Mouse (Mus musculus) forebrain, postnatal 0 days (tissue): ENCODE data around the gene Hk1. TPM values are rescaled to one million over a fixed set of nuclear protein-coding genes. Genes with fewer than 3 reads are reported as not detected.

Source experiments
- ATAC-seq: fragments of 200-750 bp; cut with Nextera tagmentation; 2 replicates; pipeline ENCODE4 v1.8.0; 2017; ENCODE audit warnings: mild to moderate bottlenecking, moderate library complexity
- DNase-seq: peaks from one replicate; pipeline ENCODE4 v3.0.0-alpha.2; 2015
- H3K27ac ChIP-seq: fragments of 300-500 bp; sonication (generic); 2 replicates; pipeline ENCODE4 v1.5.1; 2014; ENCODE audit warnings: low read depth, mild to moderate bottlenecking, antibody characterized with exemption, low read length, moderate library complexity, mixed read lengths
- H3K27me3 ChIP-seq: fragments of 300-500 bp; sonication (generic); 2 replicates; pipeline ENCODE4 v1.6.1; 2014; ENCODE audit warnings: mild to moderate bottlenecking, low read length, mixed read lengths; ENCODE audit not compliant: insufficient read depth
- H3K36me3 ChIP-seq: fragments of 300-500 bp; sonication (generic); 2 replicates; pipeline ENCODE4 v1.6.1; 2014; ENCODE audit warnings: mild to moderate bottlenecking, moderate library complexity; ENCODE audit not compliant: insufficient read depth
- H3K4me1 ChIP-seq: fragments of 300-500 bp; sonication (generic); 2 replicates; pipeline ENCODE4 v1.6.1; 2014; ENCODE audit warnings: antibody characterized with exemption; ENCODE audit not compliant: insufficient read depth
- H3K4me2 ChIP-seq: fragments of 300-500 bp; sonication (generic); 2 replicates; pipeline ENCODE4 v1.6.1; 2014; ENCODE audit warnings: low read depth, mild to moderate bottlenecking, moderate library complexity
- H3K4me3 ChIP-seq: fragments of 300-500 bp; sonication (generic); 2 replicates; pipeline ENCODE4 v1.5.1; 2014; ENCODE audit warnings: low read depth, low read length, mixed read lengths
- H3K9ac ChIP-seq: fragments of 300-500 bp; sonication (generic); 2 replicates; pipeline ENCODE4 v1.6.1; 2014; ENCODE audit warnings: mild to moderate bottlenecking
- H3K9me3 ChIP-seq: fragments of 300-500 bp; sonication (generic); 2 replicates; pipeline ENCODE4 v1.6.1; 2016; ENCODE audit warnings: low read length
- CTCF ChIP-seq: sonication (generic); IDR thresholded peaks from 2 replicates; pipeline ENCODE4 v1.5.1; 2016; ENCODE audit warnings: antibody characterized with exemption, control low read depth, low read depth
- WGBS: fragments of 180-500 bp; shearing (Covaris S2); extraction: QIAGEN DNeasy Blood & Tissue Kit; methylation state at CpG from one replicate; pipeline ENCODE4 v1.1.7; 2014; 5-methylcytosine and 5-hydroxymethylcytosine counted together
- polyA plus RNA-seq: library from polyadenylated mRNA; unstranded; fragments of >200 nt; fragmentation: Nextera tagmentation; extraction: Ambion mirVana; gene quantifications from 2 replicates; pipeline ENCODE4 v1.2.1, GENCODE M21; 2015
- total RNA-seq: library from RNA; depleted of rRNA; stranded (reverse); fragments of >200 nt; gene quantifications from 2 replicates; pipeline ENCODE4 v1.2.3, GENCODE M21; 2014

The Hk1 gene
- total and polyA plus RNA-seq, 2 experiments from 2014 or later, result 90.1 to 140 TPM

- H3K27ac ChIP-seq, result no peak overlapping the region
- no peaks in the 10 kb centered on the region for H3K9me3 ChIP-seq
- ATAC-seq (no peak), DNase-seq (peak; percentile 67)
- H3K4me3 ChIP-seq, result no peak overlapping the region
- H3K27me3 ChIP-seq, result no peaks in the 10 kb centered on the region
- peak; percentile 82 for TF ChIP-seq CTCF
- no peaks in the 10 kb centered on the region for H3K4me1 ChIP-seq
- peaks cover 59% of the 10 kb centered on the region for H3K36me3 ChIP-seq
- H3K4me2 ChIP-seq, result no peak overlapping the region
- H3K9ac ChIP-seq, result no peak overlapping the region
- 28% methylated on average over 4 of the region's 4 CpGs for WGBS
Measured at GRCm38 (mm10) chr10:62275235-62275634, 104.5 kb downstream of the Hk1 start.

GRCm38 (mm10) chr10:62269278-62269677 is 110.4 kb downstream of the Hk1 start:
- TF ChIP-seq CTCF, result no peak
- Histone ChIP-seq H3K27me3 (no peaks in the 10 kb centered on the region), H3K9ac (no peak overlapping the region), H3K4me3 (no peak overlapping the region), H3K9me3 (no peaks in the 10 kb centered on the region), H3K36me3 (peaks cover 64% of the 10 kb centered on the region), H3K4me2 (no peak overlapping the region), H3K4me1 (no peaks in the 10 kb centered on the region), H3K27ac (no peak overlapping the region)
- DNase-seq (no peak), ATAC-seq (no peak)
- WGBS, result 89% methylated on average over 16 of the region's 16 CpGs

GRCm38 (mm10) chr10:62264299-62264698 is 115.4 kb downstream of the Hk1 start:
- no peak for DNase-seq
- H3K4me3 ChIP-seq, result no peak overlapping the region
- H3K36me3 ChIP-seq, result peaks cover 17% of the 10 kb centered on the region
- H3K27me3 ChIP-seq, result no peaks in the 10 kb centered on the region
- whole genome bisulfite sequencing, result 77% methylated on average over 2 of the region's 2 CpGs
- no peak overlapping the region for H3K9ac ChIP-seq
- no peaks in the 10 kb centered on the region for H3K4me1 ChIP-seq
- TF ChIP-seq CTCF, result no peak
- H3K27ac ChIP-seq, result no peak overlapping the region
- H3K9me3 ChIP-seq, result no peaks in the 10 kb centered on the region
- H3K4me2 ChIP-seq, result no peak overlapping the region
- no peak for ATAC-seq

GRCm38 (mm10) chr10:62261115-62261886 is 118.4 kb downstream of the Hk1 start:
- WGBS, result 19% methylated on average over 18 of the region's 18 CpGs

GRCm38 (mm10) chr10:62258298-62258697 is 121.4 kb downstream of the Hk1 start:
- H3K36me3 ChIP-seq, result no peaks in the 10 kb centered on the region
- H3K9me3 ChIP-seq, result no peaks in the 10 kb centered on the region
- WGBS, result 93% methylated on average over 5 of the region's 5 CpGs
- ATAC-seq (no peak), DNase-seq (no peak)
- no peak overlapping the region for H3K9ac ChIP-seq
- H3K4me3 ChIP-seq, result no peak overlapping the region
- H3K27ac ChIP-seq, result no peak overlapping the region
- H3K4me2 ChIP-seq, result no peak overlapping the region
- H3K27me3 ChIP-seq, result no peaks in the 10 kb centered on the region
- H3K4me1 ChIP-seq, result no peaks in the 10 kb centered on the region
- TF ChIP-seq CTCF, result no peak

More at GRCm38 (mm10) chr10:62261115-62261886, 118.4 kb downstream of the Hk1 start:
- no peak overlapping the region for H3K9ac ChIP-seq
- TF ChIP-seq CTCF, result peak; percentile 80
- DNase-seq (peak; percentile 70), ATAC-seq (peak; percentile 93)
- H3K4me1 ChIP-seq, result no peaks in the 10 kb centered on the region
- H3K4me3 ChIP-seq, result no peak overlapping the region
- H3K36me3 ChIP-seq, result no peaks in the 10 kb centered on the region
- no peaks in the 10 kb centered on the region for H3K9me3 ChIP-seq
- no peak overlapping the region for H3K27ac ChIP-seq
- H3K4me2 ChIP-seq, result no peak overlapping the region
- H3K27me3 ChIP-seq, result no peaks in the 10 kb centered on the region

- TF ChIP-seq CTCF, result no peak
- DNase-seq (no peak), ATAC-seq (no peak)
- no peaks in the 10 kb centered on the region for H3K36me3 ChIP-seq
- no peak overlapping the region for H3K4me3 ChIP-seq
- H3K4me2 ChIP-seq, result no peak overlapping the region
- WGBS, result 91% methylated on average over 27 of the region's 27 CpGs
- no peaks in the 10 kb centered on the region for H3K27me3 ChIP-seq
- H3K9ac ChIP-seq, result no peak overlapping the region
- H3K9me3 ChIP-seq, result no peaks in the 10 kb centered on the region
- H3K4me1 ChIP-seq, result no peaks in the 10 kb centered on the region
- H3K27ac ChIP-seq, result no peak overlapping the region
Measured at GRCm38 (mm10) chr10:62252496-62253235, 127.0 kb downstream of the Hk1 start.

GRCm38 (mm10) chr10:62252000-62252488 is 127.7 kb downstream of the Hk1 start, which contains the start of gene Tacr2:
Tacr2 (plus strand) TSS chr10:62252438.
- 54% methylated on average over 12 of the region's 12 CpGs for WGBS
- TF ChIP-seq CTCF, result no peak
- ATAC-seq (no peak), DNase-seq (no peak)
- Histone ChIP-seq H3K36me3 (no peaks in the 10 kb centered on the region), H3K27me3 (no peaks in the 10 kb centered on the region), H3K4me1 (no peaks in the 10 kb centered on the region), H3K9ac (no peak within 1 kb of the TSS), H3K4me2 (no peak within 1 kb of the TSS), H3K9me3 (no peaks in the 10 kb centered on the region), H3K27ac (no peak within 1 kb of the TSS), H3K4me3 (no peak within 1 kb of the TSS)
